Mouse (Mus musculus): ENCODE measurements around the gene Rab9.

Rab9 gene

DNA sequence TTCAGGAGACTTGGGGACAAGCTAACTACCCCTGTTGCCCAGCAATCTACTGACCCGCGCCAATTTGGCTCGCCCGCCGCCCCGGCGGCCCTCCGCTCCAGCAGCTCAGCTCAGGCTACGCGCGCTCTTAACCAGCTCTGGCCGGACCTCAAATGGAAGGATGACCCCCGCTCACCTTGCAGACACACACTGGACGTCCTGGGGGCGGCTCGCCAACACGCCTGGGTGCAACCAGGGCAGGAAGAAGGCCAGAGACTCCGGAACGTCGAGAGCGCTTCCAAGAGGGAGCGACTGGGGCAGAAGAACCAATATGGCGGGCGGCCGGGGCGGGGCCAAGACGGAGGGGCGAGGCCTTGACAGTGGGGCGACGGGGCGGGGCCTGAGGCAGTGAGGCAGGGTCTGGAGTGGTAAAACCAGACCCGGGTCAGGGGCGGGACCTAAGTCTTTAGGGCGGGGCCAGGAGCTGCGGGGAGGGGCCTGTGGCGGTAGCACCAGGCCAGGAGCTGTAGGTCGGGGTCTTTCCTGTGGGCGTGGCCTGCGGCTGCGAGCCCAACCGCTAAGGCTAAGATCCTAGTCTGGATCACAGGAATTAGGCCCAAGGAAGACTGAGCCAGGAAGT lies at the start of gene Rab9:
Rab9 (minus strand) TSS at position 503 of the 619 bp plus-strand sequence.
- DNase-seq, result peak; percentile 95 to 98

DNA sequence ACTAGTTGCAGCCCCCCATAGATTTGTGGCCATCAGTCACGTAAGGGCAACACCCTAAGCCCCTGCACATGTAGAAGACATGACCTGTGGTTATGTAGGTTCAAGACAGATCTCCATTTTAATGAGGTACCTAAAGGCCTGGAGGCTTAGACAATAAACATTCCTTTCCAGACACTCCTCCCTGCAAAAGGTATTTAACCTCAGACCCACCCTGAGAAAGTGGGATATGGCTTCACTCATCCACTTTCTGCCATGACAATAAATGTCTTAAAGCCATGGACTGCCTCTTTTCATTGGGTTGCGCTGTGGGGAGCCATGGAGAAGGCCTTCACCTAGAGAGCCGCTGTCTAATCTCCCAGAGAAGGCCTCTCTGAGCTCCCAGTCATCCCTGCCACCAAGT lies 48.5 kb upstream of the Rab9 start:
- DNase-seq, result no peak

DNA sequence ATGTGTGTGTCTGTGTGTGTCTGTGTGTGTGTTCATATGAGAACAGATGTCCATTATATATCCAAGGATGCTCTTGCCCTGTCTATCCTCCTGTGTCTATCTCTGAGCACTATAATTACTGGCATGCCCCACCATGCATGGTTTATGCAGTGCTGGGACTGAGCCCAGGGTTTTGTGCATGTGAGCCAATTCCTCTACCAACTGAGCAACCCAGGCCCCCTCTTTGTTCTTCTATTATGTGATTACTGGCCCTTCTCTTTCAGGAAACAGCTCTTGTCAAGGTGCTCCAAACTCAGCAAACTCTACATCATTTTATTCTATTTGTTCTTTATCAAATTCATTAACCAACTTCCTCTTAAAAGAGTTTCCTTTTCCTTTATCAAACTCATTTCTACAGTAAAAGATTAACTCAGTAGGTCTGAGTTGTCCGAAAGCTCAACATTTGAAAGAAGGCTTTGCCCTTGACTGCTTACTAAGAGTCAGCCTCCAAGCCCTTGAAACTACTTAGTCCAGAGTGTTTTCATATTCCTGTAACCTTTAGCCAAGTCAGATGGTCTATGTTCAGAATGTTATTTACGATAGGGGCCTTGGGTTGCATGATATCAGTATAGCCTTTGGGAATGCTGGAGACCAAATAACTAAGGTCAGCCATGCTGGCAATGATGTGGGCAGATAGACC lies 46.1 kb upstream of the Rab9 start:
- no peak for DNase-seq

DNA sequence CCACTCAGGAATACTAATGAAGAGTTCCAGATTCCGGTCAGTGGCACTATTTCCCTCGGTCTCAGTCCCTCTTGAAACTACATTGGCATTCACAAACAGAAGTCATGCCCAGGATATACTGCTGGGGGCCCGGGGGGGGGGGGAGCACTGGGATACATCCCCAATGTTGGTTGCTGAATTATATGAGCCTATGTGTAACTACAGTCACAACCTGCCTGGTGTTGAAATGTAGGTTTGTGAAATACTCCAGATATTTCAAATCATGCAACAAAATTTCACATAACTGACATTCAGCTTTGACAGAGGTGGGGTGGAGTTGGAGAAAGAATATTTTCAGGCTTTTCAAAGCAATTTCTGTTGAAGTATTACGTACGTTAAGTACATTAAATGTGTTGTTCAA lies 41.1 kb upstream of the Rab9 start:
- no peak for DNase-seq

GRCm38 (mm10) chrX:166518345-166518744 lies 38.7 kb upstream of the Rab9 start, which contains the start of gene Tceanc:
Gene Tceanc (minus strand): TSS chrX:166518567.
- no peak for DNase-seq

DNA sequence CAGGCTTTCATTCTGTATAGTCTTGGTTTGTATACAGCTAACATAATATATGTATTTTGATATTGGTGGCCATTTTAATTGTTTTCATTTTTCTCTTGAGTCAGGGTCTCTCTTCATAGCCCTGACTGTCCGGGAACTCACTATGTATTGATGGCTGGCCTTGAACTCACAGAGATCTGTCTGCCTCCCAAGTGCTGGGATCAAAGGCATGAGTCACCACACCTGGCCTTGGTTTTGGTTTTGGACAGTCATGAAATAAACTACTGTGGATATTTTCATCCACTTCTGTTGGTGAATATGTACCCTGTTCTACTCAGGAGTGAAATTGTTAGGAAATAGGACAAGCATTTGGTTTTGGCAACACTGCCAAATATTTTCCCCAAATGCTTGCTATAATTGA lies 37.0 kb upstream of the Rab9 start:
- DNase-seq, result no peak

DNA sequence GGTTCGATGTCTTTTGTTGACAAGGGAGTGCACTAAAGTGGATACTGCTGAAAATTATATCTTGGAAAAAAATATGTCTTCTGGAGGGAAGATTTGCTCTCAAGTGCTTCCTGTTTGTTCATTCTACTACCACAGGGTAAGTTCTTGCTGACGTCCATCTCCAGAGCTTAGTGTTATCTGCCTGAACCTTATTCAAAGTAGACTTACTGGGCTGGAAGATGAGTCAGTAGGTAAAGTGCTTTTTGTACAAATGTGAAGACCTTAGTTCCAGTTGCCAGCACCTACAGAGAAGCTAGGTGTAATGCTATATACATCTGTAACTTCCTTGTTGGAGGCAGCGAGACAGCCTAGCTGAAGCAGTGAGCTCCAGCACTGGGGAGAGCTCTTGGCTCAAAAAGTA lies 36.3 kb upstream of the Rab9 start:
- DNase-seq, result no peak

DNA sequence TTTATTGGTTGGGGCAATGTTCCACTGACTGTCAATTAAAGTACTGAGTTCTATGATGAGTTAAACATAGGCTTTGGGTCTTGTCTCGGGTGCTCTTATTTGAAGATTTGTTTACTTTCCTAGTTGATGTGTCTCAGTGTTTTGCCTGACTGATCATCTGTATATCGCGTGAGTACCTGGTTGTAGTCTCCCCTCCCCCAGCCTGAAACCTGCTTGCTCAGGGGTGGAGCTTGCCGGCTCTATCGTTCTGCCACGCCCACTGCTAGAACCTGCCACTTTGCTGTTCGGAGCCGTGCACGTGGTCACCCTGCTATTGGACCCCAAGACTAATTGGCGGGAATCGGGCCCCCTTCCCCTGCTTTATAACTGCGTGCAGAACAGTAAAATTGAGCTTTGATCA lies 34.4 kb upstream of the Rab9 start:
- DNase-seq, result peak; percentile 50 to 64

DNA sequence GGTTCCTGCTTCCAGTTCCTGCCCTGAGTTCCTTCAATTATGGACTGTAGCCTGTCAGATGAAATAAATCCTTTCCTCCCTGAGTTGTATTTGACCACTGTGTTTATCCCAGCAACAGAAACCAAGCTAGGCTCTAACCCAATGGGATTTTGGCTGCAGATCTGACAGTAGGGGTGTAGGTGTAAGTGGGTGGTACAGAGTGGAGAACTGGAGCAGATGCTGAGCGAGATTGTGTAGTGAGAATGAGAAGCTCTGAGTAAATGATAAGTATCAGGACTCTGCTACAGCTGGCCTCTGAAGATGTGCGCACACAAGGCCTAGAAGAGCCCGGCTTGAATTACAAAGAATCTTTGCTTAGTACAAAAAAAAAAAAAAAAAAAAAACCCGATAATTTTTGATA lies 32.4 kb upstream of the Rab9 start:
- DNase-seq, result no peak

GRCm38 (mm10) chrX:166511107-166511506 lies 31.4 kb upstream of the Rab9 start:
- DNase-seq, result no peak

DNA sequence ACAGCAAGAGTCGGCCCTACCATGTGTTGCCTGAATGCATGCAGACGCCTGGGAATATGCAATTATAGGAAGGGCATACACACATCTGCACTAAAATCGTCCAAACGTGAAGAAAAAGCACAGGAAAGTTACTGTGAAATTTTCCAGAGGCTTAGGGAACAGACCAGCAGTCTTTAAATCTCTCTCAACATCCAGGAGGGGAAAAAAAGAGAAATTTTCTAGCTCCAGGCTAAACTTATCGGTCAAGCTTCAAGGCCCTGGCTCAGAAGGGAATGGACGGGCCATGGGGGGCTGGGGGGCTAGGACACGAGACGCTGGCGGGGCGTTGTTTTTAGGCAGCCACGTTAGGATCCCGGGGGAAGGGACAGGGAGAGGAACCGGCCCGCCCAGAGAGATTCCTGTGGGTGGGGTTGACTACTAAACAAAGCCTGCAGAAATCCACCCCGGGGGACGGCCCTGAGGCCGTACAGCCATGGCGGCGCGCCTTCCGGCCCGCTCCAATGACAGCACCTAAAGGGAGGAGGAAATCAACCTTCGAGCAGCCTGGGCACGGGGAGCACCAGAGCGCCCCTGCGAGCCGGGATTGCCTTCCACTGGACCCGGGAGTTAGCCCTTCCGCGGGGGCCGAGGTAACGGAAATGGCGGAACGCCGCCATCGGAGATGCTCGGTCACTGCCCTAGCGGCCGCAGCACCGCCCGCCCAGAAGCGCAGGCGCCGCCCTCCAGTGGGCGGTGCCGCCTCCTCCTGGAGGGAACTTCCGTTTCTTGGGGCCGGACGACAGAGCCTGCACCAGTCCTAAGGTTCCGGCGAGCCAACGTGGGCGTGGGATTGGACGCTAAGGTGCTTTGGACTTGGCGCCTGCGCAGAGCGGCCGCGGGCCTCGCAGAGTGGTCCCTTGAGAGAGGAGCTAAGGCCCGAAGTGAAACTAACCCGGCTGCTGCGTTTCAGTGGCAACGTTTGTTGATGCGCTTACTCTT lies 30.4 kb upstream of the Rab9 start:
- peak; percentile 94 to 96 for DNase-seq

- DNase-seq, result no peak
Measured at GRCm38 (mm10) chrX:166504421-166504820, 24.8 kb upstream of the Rab9 start.

- DNase-seq, result no peak
Measured at GRCm38 (mm10) chrX:166499496-166500190, 20.0 kb upstream of the Rab9 start.

- no peak for DNase-seq
Measured at GRCm38 (mm10) chrX:166497771-166498170, 18.1 kb upstream of the Rab9 start.

DNA sequence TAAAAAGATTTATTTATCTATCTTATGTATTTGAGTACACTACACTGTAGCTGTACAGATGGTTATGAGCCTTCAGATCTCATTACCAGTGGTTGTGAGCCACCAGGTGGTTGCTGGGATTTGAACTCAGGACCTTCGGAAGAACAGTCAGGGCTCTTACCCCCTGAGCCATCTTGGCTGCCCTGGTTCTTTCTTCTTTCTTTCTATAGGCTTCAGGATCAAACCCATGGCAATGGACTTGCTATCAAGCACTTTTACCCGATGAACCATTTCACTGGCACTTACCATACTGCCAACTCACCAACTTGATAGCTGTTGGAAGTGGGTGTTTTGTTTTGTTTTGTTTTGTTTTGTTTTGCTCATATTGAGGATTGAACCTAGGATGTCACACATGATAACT lies 15.4 kb upstream of the Rab9 start:
- DNase-seq, result no peak

GRCm38 (mm10) chrX:166478631-166479364 lies 869 bp downstream of the Rab9 start:
- DNase-seq, result peak; percentile 31 to 41

GRCm38 (mm10) chrX:166477393-166477792 lies 2.3 kb downstream of the Rab9 start:
- DNase-seq, result peak in 1 of 2 experiments; percentile 24

DNA sequence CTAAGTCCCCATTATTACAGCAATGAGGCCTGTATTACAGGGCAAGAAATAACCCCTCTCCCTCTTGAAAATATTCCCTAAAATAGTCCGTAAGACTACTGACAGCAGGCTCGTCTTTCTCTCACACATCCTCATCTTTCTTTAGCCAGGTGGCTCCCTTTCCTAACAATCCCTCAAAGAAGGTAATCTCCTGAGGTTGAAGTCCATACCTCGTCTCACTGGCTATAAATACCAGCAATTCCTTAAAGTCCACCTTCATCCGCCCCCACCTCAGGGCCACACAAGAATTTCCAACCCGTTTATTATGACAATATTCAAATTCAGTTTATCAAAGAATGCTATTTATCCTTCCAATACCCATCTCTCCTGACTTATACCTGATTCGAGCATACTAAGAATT lies 7.1 kb downstream of the Rab9 start:
- DNase-seq, result no peak

DNA sequence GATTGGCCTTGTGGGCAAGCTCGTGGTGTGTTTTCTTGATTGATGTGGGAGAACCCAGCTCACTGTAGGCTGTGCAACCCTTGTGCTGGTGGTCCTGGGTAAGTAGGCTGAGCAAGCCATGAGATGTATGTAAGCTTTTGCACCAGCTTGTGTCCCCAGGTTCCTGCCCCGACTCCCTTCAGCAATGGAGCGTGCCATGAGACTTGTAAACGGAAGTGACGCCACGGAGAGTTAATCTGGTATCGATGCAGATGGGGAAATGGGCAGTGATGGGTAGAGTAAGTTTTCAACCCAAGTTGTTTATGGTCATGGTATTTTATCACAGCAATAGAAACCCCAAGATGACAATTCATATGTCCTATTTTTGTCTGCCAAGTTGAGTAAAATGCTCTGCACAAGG lies 11.3 kb downstream of the Rab9 start:
- no peak for DNase-seq

GRCm38 (mm10) chrX:166455525-166455924 lies 24.1 kb downstream of the Rab9 start:
- no peak for DNase-seq

DNA sequence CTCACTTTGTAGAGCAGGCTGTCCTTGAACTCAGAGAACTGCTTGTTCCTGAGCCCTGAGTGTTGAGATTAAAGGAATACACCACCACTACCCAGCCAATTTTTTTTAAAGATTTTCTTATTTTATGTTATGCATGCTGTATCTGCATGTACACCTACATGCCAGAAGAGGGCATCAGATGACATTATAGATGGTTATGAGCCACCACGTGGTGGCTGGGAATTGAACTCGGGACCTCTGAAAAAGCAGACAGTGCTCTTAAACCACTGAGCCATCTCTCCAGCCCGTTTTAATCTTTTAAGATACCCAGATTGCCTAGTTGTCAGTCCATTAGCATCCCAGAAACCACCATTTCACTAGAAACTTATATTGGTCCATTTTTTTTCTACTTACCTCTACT lies 25.3 kb downstream of the Rab9 start:
- no peak for DNase-seq

DNA sequence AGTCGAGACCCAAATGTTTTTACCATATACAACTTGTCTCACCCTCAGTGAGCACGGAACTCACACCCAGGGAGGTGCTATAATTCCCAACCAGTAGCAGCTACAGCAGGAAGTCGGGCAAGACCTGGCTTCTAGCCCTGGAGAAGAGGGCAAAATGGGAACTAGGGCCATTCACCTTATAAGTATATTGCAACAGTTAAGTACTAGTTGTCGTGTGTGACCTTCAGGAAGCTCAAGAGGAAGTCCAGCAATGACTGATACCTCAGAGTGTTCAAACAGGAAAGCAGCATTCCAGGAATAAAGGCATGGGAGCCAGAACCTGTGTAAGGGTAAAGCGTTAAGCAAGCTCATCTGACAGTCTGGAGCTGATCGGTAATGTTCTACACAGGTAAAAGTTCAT lies 26.1 kb downstream of the Rab9 start:
- no peak for DNase-seq

Measured in kidney, postnatal 36 days (tissue).